ENCODE assay signal across 16 mouse cellular contexts in genomic region chr13:40978652-40979051, GRCm38 (mm10). TPM values are rescaled to one million over a fixed set of nuclear protein-coding genes. Genes with fewer than 3 reads are reported as not detected.
A peak's percentile ranks its signal among the peaks of the same experiment; 100 is the strongest.
DNase-seq lines count a peak whose midpoint lies in the region; ATAC-seq and TF ChIP-seq lines count a peak whose summit lies in the region.
"Had no signal": no experiment of that assay in that cellular context is flagged by ENCODE, and none has a peak within 500 bp of the region (broad histone marks: within the 10 kb centered on the region; RNA-seq: fewer than 3 reads in every experiment).

No protein-coding gene starts in this region.

- WGBS in heart, embryonic 13.5 days, result 57% methylated on average over 4 of the region's 4 CpGs
- 86% methylated on average over 4 of the region's 4 CpGs for WGBS in cerebellum, adult 2 months

- DNase-seq in kidney, adult 11 months, result peak; percentile 33
- no peak for DNase-seq in kidney, adult 18-20 months
- DNase-seq in MEL (ENCODE audit: low read depth, low spot score), result peak; percentile 30
- peak; percentile 21 to 53 for DNase-seq in kidney, postnatal 25 days
- DNase-seq in cerebellum, adult 2 months, result no peak
- DNase-seq: adrenal gland, postnatal 10 days; embryo, embryonic 11 days; spleen, adult 18-20 months; thymus, adult 18-20 months had no signal

- TF ChIP-seq EP300 in MEL (IDR thresholded peaks at IDR 0.05; ENCODE audit: low read depth in 1 of 2, low read length in 2 of 2), result no peak

- H3K9me3 ChIP-seq in MEL (replicated peaks; ENCODE audit: insufficient read depth, low read length), result no peaks in the 10 kb centered on the region
- no peaks in the 10 kb centered on the region for H3K9me3 ChIP-seq in heart, embryonic 13.5 days
- H3K9me3 ChIP-seq: hindbrain, embryonic 15.5 days; limb, embryonic 12.5 days had no signal

- TF ChIP-seq POLR2A in MEL (IDR thresholded peaks at IDR 0.05; ENCODE audit: control insufficient read depth in 1 of 2, insufficient read depth in 1 of 2, low read depth in 1 of 2, low read length in 2 of 2, poor library complexity in 1 of 2), result no peak
- TF ChIP-seq POLR2A in cerebellum, adult 2 months (IDR thresholded peaks at IDR 0.05; ENCODE audit: borderline replicate concordance, insufficient read depth, low read length), result no peak

- ATAC-seq in heart, embryonic 13.5 days (ENCODE audit: extremely low read depth, insufficient number of reproducible peaks, low FRiP score, low TSS enrichment), result no peak
- no peak for ATAC-seq in CD4-positive, CD25-positive, alpha-beta regulatory T cell, adult 4 months
- no peak for ATAC-seq in frontal cortex, adult (ENCODE audit: low TSS enrichment)

- no peaks in the 10 kb centered on the region for H3K36me3 ChIP-seq in MEL (ENCODE audit: control insufficient read depth in 1 of 2, insufficient read depth in 2 of 2, low read length in 2 of 2)
- no peaks in the 10 kb centered on the region for H3K36me3 ChIP-seq in heart, embryonic 13.5 days
- H3K36me3 ChIP-seq: hindbrain, embryonic 15.5 days; limb, embryonic 12.5 days had no signal

- no peak for TF ChIP-seq RAD21 in MEL (IDR thresholded peaks at IDR 0.05; ENCODE audit: low read depth, low read length)

- H3K4me1 ChIP-seq in MEL (ENCODE audit: control insufficient read depth in 1 of 2, insufficient read depth in 2 of 2, low read length in 2 of 2), result peaks cover 0 to 2% of the 10 kb centered on the region in 2 experiments; a peak in 2 of 4 replicates
- no peaks in the 10 kb centered on the region for H3K4me1 ChIP-seq in heart, embryonic 13.5 days
- H3K4me1 ChIP-seq in cerebellum, adult 2 months (ENCODE audit: control insufficient read depth, insufficient read depth, low read length), result no peaks in the 10 kb centered on the region
- H3K4me1 ChIP-seq: hindbrain, embryonic 15.5 days; limb, embryonic 12.5 days had no signal

- H3K27me3 ChIP-seq in MEL (ENCODE audit: control insufficient read depth in 1 of 2, insufficient read depth in 2 of 2, low read length in 2 of 2), result no peaks in the 10 kb centered on the region
- H3K27me3 ChIP-seq in heart, embryonic 13.5 days (replicated peaks), result no peaks in the 10 kb centered on the region
- H3K27me3 ChIP-seq in cerebellum, adult 2 months (ENCODE audit: control insufficient read depth, insufficient read depth, low read length), result no peaks in the 10 kb centered on the region
- H3K27me3 ChIP-seq: CH12.LX; hindbrain, embryonic 15.5 days; limb, embryonic 12.5 days; megakaryocyte, embryonic 14.5 days had no signal

- H3K27ac ChIP-seq in MEL (ENCODE audit: control insufficient read depth, low read depth, low read length), result no peak overlapping the region
- H3K27ac ChIP-seq in heart, embryonic 13.5 days (replicated peaks), result peak overlapping the region; percentile 74
- no peak overlapping the region for H3K27ac ChIP-seq in cerebellum, adult 2 months (ENCODE audit: insufficient read depth, low read length)
- H3K27ac ChIP-seq: hindbrain, embryonic 15.5 days; limb, embryonic 12.5 days had no signal

- no peak overlapping the region for H3K9ac ChIP-seq in MEL (ENCODE audit: control insufficient read depth, low read depth, low read length, poor library complexity, severe bottlenecking)
- H3K9ac ChIP-seq in heart, embryonic 13.5 days, result no peak overlapping the region
- H3K9ac ChIP-seq: hindbrain, embryonic 15.5 days; limb, embryonic 12.5 days had no signal

- no peak for TF ChIP-seq CTCF in MEL (IDR thresholded peaks at IDR 0.05 in 2 of 3, conservative IDR thresholded peaks at IDR 0.05 in 1 of 3; ENCODE audit: control insufficient read depth in 1 of 3, insufficient read depth in 1 of 3, low read depth in 2 of 3, low read length in 3 of 3, poor library complexity in 1 of 3, severe bottlenecking in 1 of 3)
- no peak for TF ChIP-seq CTCF in cerebellum, adult 2 months (IDR thresholded peaks at IDR 0.05; ENCODE audit: borderline replicate concordance, insufficient read depth, low read depth, low read length)

- no peak overlapping the region for H3K4me3 ChIP-seq in MEL (ENCODE audit: control insufficient read depth in 1 of 2, insufficient read depth in 1 of 2, low read depth in 2 of 2, low read length in 2 of 2)
- no peak overlapping the region for H3K4me3 ChIP-seq in heart, embryonic 13.5 days
- H3K4me3 ChIP-seq in cerebellum, adult 2 months (replicated peaks; ENCODE audit: insufficient read depth, low read depth, low read length), result no peak overlapping the region
- H3K4me3 ChIP-seq: hindbrain, embryonic 15.5 days; limb, embryonic 12.5 days; megakaryocyte, embryonic 14.5 days had no signal

- H3K79me2 ChIP-seq in MEL (ENCODE audit: control insufficient read depth, insufficient read depth, low read length, poor library complexity), result no peaks in the 10 kb centered on the region

- H3K4me2 ChIP-seq in heart, embryonic 13.5 days, result no peak overlapping the region
- H3K4me2 ChIP-seq: hindbrain, embryonic 15.5 days; limb, embryonic 12.5 days had no signal

TF ChIP-seq in MEL, 35 proteins besides CTCF, POLR2A, EP300 and RAD21:
- peak; percentile 80 for TF ChIP-seq TBP (IDR thresholded peaks at IDR 0.05; ENCODE audit: low read depth, low read length)
- TF ChIP-seq ZNF384 (IDR thresholded peaks at IDR 0.05; ENCODE audit: low read depth, low read length), result peak; percentile 74
- TF ChIP-seq GATA1 (IDR thresholded peaks at IDR 0.05; ENCODE audit: low read depth, low read length), result no peak
- no peak for TF ChIP-seq CHD1 (IDR thresholded peaks at IDR 0.05; ENCODE audit: low read depth, low read length)

RNA-seq across cellular contexts. Expression of gene Pak1ip1, which starts 22.2 kb away (rescaled TPM):
- 94.5 and 109 TPM in 2 replicates for total RNA-seq in MEL (2012; rRNA removed)
- polyA plus RNA-seq in MEL (2012; ENCODE audit: insufficient read depth in 1 of 2, insufficient read length in 2 of 2, low read depth in 1 of 2, low replicate concordance in 2 of 2, missing spikeins in 1 of 2), result 100 to 1,000 TPM in 1 of 2 experiments, not detected in 1; 101 TPM
- polyA plus RNA-seq in heart, embryonic 13.5 days (2015; fragmentation: Nextera tagmentation; extraction: Ambion mirVana), result 47.4 and 52.5 TPM in 2 replicates
- polyA plus RNA-seq in cerebellum, adult 2 months (2012; rRNA removed), result 55.1 and 57.4 TPM in 2 replicates
- 100 to 1,000 TPM in 1 of 2 experiments, 10 to 100 TPM in 1; 87.1 to 102 TPM for polyA plus RNA-seq in CD4-positive, CD25-positive, alpha-beta regulatory T cell, adult 4 months (2017; shearing (Covaris generic))

RNA-seq across cellular contexts. Expression of gene Tmem14c, which starts 37.4 kb away (rescaled TPM):
- 260 and 319 TPM in 2 replicates for total RNA-seq in MEL (2012; rRNA removed)
- 100 to 1,000 TPM in 1 of 2 experiments, not detected in 1; 294 TPM for polyA plus RNA-seq in MEL (2012; ENCODE audit: insufficient read depth in 1 of 2, insufficient read length in 2 of 2, low read depth in 1 of 2, low replicate concordance in 2 of 2, missing spikeins in 1 of 2)
- 189 and 250 TPM in 2 replicates for polyA plus RNA-seq in heart, embryonic 13.5 days (2015; fragmentation: Nextera tagmentation; extraction: Ambion mirVana)
- 61.7 and 62.7 TPM in 2 replicates for polyA plus RNA-seq in cerebellum, adult 2 months (2012; rRNA removed)
- polyA plus RNA-seq in CD4-positive, CD25-positive, alpha-beta regulatory T cell, adult 4 months (2017; shearing (Covaris generic)), result 100 to 1,000 TPM; 129 to 131 TPM

Comparison
In these comparisons a context has a peak if more than half of its experiments do, and no peak if none do; other contexts are left out.
1. DNase-seq: peak in kidney, adult 11 months (single experiment), MEL (single experiment) and kidney, postnatal 25 days (2 of 2); none in kidney, adult 18-20 months (single experiment) and cerebellum, adult 2 months (0 of 2).